Mouse (Mus musculus): ENCODE results near the gene Prss22.

- TF ChIP-seq POLR2A (IDR thresholded peaks at IDR 0.05; ENCODE audit: low read depth, low read length): no peak
- TF ChIP-seq CTCF (IDR thresholded peaks at IDR 0.05; ENCODE audit: extremely low read depth, insufficient read depth, insufficient read length, insufficient replicate concordance): no peak
Observed at GRCm38 (mm10) chr17:24014433-24014965, 16.6 kb upstream of the Prss22 start.

Measured in spleen, adult 2 months (tissue).